In the genomic region with DNA sequence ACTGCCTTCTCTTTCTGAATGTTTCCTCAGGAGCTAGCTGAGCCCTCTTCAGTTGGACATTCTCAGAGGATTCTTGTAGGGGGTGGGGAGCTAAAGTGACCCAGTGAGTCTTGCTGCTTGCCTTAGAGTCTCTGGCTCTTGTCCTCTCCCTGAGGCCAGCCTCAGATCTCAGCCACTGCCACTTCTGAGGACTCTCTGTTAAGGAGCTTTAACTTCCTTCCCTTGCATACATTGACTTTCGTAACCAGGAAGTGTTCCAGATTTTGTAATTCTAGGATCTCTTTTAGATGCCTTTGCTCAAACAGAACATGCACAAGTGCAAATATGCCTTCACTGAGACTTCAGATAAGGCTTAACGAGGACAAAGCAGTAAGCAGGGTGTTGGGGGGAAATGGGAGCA, we compare ENCODE assay signal across 15 mouse cellular contexts. TPM values are rescaled to one million over a fixed set of nuclear protein-coding genes. Genes with fewer than 3 reads are reported as not detected.
A peak's percentile ranks its signal among the peaks of the same experiment; 100 is the strongest.
DNase-seq lines count a peak whose midpoint lies in the region; ATAC-seq and TF ChIP-seq lines count a peak whose summit lies in the region.
"Had no signal": no experiment of that assay in that cellular context is flagged by ENCODE, and none has a peak within 500 bp of the region (broad histone marks: within the 10 kb centered on the region; RNA-seq: fewer than 3 reads in every experiment).

No protein-coding gene starts in this region.

- 42% methylated on average over 2 of the region's 2 CpGs for WGBS in stomach, postnatal 0 days

- TF ChIP-seq EP300 in stomach, postnatal 0 days (optimal IDR thresholded peaks at IDR 0.05): no peak

- ATAC-seq in granulocyte monocyte progenitor cell, adult 5-6 weeks (replicated peaks; ENCODE audit: poor library complexity, severe bottlenecking): peak; percentile 62; the same call in 1 of the 2 replicates
- ATAC-seq in stomach, postnatal 0 days (ENCODE audit: low FRiP score, low TSS enrichment): peak; percentile 27; the same call in 1 of the 2 replicates
- ATAC-seq: forebrain, embryonic 13.5 days; inflammation-experienced regulatory T-cells, adult 6 months had no signal

- H3K4me3 ChIP-seq in stomach, postnatal 0 days (ENCODE audit: low read depth, low read length): no peak overlapping the region
- H3K4me3 ChIP-seq: forebrain, embryonic 13.5 days; neural tube, embryonic 13.5 days had no signal

- H3K9me3 ChIP-seq in stomach, postnatal 0 days (ENCODE audit: control insufficient read depth, low read length): no peaks in the 10 kb centered on the region
- H3K9me3 ChIP-seq: forebrain, embryonic 13.5 days; neural tube, embryonic 13.5 days had no signal

- intact Hi-C loops in gastrocnemius, postnatal 14 days (cut with DNase I; ENCODE audit: low total_unique reads): no loop called here

- no peak for TF ChIP-seq CTCF in stomach, postnatal 0 days (IDR thresholded peaks at IDR 0.05; ENCODE audit: low read depth)

- no peaks in the 10 kb centered on the region for H3K27me3 ChIP-seq in stomach, postnatal 0 days (ENCODE audit: control insufficient read depth, insufficient read depth, low read length)
- H3K27me3 ChIP-seq: forebrain, embryonic 13.5 days; neural tube, embryonic 13.5 days had no signal

- H3K36me3 ChIP-seq in stomach, postnatal 0 days (ENCODE audit: control insufficient read depth, insufficient read depth, low read length): no peaks in the 10 kb centered on the region

- H3K27ac ChIP-seq in stomach, postnatal 0 days (replicated peaks): peak overlapping the region; percentile 45; the same call in 1 of the 2 replicates
- H3K27ac ChIP-seq: forebrain, embryonic 13.5 days; liver, embryonic 14.5 days; neural tube, embryonic 13.5 days had no signal

- no peaks in the 10 kb centered on the region for H3K4me1 ChIP-seq in stomach, postnatal 0 days (replicated peaks; ENCODE audit: control insufficient read depth, insufficient read depth)
- H3K4me1 ChIP-seq: forebrain, embryonic 13.5 days had no signal

- no peak overlapping the region for H3K9ac ChIP-seq in stomach, postnatal 0 days (ENCODE audit: low read length)
- H3K9ac ChIP-seq: forebrain, embryonic 13.5 days; liver, embryonic 14.5 days; neural tube, embryonic 13.5 days had no signal

- DNase-seq in lung, adult 18-20 months: peak; percentile 81 to 87
- peak; percentile 89 for DNase-seq in lung, postnatal 25 days (ENCODE audit: low spot score)
- DNase-seq in stomach, postnatal 0 days (ENCODE audit: low spot score): peak; percentile 47
- DNase-seq in spleen, postnatal 4 days (ENCODE audit: low spot score in 2 of 2): no peak
- no peak for DNase-seq in gastrocnemius, adult 8-10 months (ENCODE audit: low spot score in 2 of 2)
- no peak for DNase-seq in gastrocnemius, postnatal 14 days
- DNase-seq: cerebellum, postnatal 14 days had no signal

- no peak overlapping the region for H3K4me2 ChIP-seq in stomach, postnatal 0 days (replicated peaks; ENCODE audit: low read depth)
- H3K4me2 ChIP-seq: forebrain, embryonic 13.5 days; midbrain, embryonic 11.5 days; neural tube, embryonic 13.5 days had no signal

RNA-seq across cellular contexts. Expression of a gene that starts 8.2 kb away (rescaled TPM):
- total RNA-seq in granulocyte monocyte progenitor cell, adult 5-6 weeks (2014; fragmentation: Nextera tagmentation): 21.8 and 26.5 TPM in 2 replicates
- total RNA-seq in granulocyte monocyte progenitor cell, adult 5-6 weeks (2017): 9.4 and 10.0 TPM in 2 replicates
- 9.2 and 10.9 TPM in 2 replicates for polyA plus RNA-seq in stomach, postnatal 0 days (2015; fragmentation: Nextera tagmentation; extraction: Ambion mirVana)
- 1 to 10 TPM; 5.7 to 6.7 (median 6.4) TPM for total RNA-seq in gastrocnemius, adult 8-10 months (2022)
- 1 to 10 TPM; 9.0 to 9.8 TPM for total RNA-seq in gastrocnemius, postnatal 14 days (2021)

RNA-seq across cellular contexts. Expression of a gene that starts 9.0 kb away (rescaled TPM):
- total RNA-seq in granulocyte monocyte progenitor cell, adult 5-6 weeks (2014; fragmentation: Nextera tagmentation): not detected in 2 replicates
- total RNA-seq in granulocyte monocyte progenitor cell, adult 5-6 weeks (2017): not detected in 2 replicates
- polyA plus RNA-seq in stomach, postnatal 0 days (2015; fragmentation: Nextera tagmentation; extraction: Ambion mirVana): 0.15 TPM in 1 of 2 replicates, not detected in the other
- not detected for total RNA-seq in gastrocnemius, adult 8-10 months (2022)
- under 1 TPM in 1 of 2 experiments, not detected in 1; 0.09 TPM for total RNA-seq in gastrocnemius, postnatal 14 days (2021)
- total RNA-seq: ES-E14 had no signal
- polyA plus RNA-seq: inflammation-experienced regulatory T-cells, adult 6 months; kidney, embryonic 14.5 days; midbrain, embryonic 11.5 days had no signal

RNA-seq across cellular contexts. Expression of a gene that starts 54.5 kb away (rescaled TPM):
- 243 and 246 TPM in 2 replicates for total RNA-seq in granulocyte monocyte progenitor cell, adult 5-6 weeks (2014; fragmentation: Nextera tagmentation)
- 179 and 181 TPM in 2 replicates for total RNA-seq in granulocyte monocyte progenitor cell, adult 5-6 weeks (2017)
- 106 and 113 TPM in 2 replicates for polyA plus RNA-seq in stomach, postnatal 0 days (2015; fragmentation: Nextera tagmentation; extraction: Ambion mirVana)
- total RNA-seq in gastrocnemius, adult 8-10 months (2022): 10 to 100 TPM; 51.0 to 54.1 (median 52.4) TPM
- total RNA-seq in gastrocnemius, postnatal 14 days (2021): 10 to 100 TPM; 48.2 to 51.5 TPM

Comparison
In these comparisons a context has a peak if more than half of its experiments do, and no peak if none do; other contexts are left out.
1. DNase-seq: peak in lung, adult 18-20 months (2 of 2), lung, postnatal 25 days (single experiment) and stomach, postnatal 0 days (single experiment); none in spleen, postnatal 4 days (0 of 2), gastrocnemius, adult 8-10 months (0 of 2) and gastrocnemius, postnatal 14 days (single experiment).